Mouse (Mus musculus): ENCODE results near the gene Hist1h4m.
A peak's percentile ranks its signal among the peaks of the same experiment; 100 is the strongest.

- no peak for TF ChIP-seq CTCF (conservative IDR thresholded peaks at IDR 0.05; ENCODE audit: low read length)
- TF ChIP-seq POU5F1 (IDR thresholded peaks at IDR 0.05; ENCODE audit: borderline replicate concordance, low read length) = peak; percentile 43; the same call in 1 of the 2 replicates
- peak; percentile 12; the same call in 1 of the 2 replicates for TF ChIP-seq NANOG (IDR thresholded peaks at IDR 0.05; ENCODE audit: borderline replicate concordance, low read length)
Measured at GRCm38 (mm10) chr13:21790601-21791283, 20.8 kb upstream of the Hist1h4m start.
